Mouse (Mus musculus): ENCODE data around the gene Gdap2. TPM values are rescaled to one million over a fixed set of nuclear protein-coding genes. Genes with fewer than 3 reads are reported as not detected.

Gdap2 gene
- 28.1 and 34.7 TPM in 2 replicates for polyA plus RNA-seq (2015; fragmentation: Nextera tagmentation; extraction: Ambion mirVana)

DNA sequence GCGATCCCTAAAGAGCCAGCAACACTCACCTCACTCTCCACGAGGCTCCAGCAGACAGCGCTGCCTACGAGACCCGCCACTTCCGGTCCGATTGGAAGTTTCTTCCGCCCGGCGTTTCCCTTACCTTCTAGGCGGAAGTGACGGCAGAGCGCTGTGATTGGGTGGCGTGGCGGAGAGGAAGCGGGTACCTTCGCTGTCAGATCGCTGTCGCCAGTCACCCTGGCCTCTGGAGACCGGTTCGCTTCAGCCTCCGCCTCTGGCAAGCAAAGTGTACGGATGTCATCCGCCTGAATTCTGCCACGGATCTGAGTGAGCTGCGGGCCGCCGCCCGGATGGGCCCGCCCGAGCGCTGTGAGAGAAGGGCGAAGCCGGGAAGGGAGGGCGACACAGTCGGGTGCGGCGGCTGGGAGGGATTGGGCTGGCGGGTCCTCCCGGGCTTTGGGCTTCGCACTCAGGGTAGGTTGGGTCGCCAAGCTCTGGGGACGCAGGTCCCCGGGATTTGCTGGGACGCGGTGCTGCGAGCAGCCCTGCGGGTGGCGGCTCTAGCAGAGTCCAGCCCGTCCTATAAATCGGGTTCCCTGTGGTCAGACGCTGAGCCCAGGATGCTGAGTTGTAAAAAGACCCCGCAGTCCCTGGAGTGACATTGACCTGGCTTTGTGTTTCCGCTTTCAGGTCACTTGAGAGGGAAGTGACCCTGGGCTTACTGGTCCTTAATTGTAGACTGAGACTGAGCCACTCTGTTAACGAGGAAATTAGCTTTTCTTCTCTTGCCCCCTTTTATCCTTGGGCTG lies at the start of gene Gdap2, which contains the start of gene Wdr3:
Gene Gdap2 (plus strand): TSS at position 67 of the 791 bp plus-strand sequence.
Gene Wdr3 (minus strand): TSS at position 93 of the 791 bp plus-strand sequence.
- peaks cover 19% of the 10 kb centered on the region for H3K36me3 ChIP-seq
- under 1% methylated on average over 55 of the region's 55 CpGs for WGBS
- no peaks in the 10 kb centered on the region for H3K27me3 ChIP-seq
- H3K4me1 ChIP-seq, result peaks cover 18% of the 10 kb centered on the region
- H3K4me2 ChIP-seq, result peak within 1 kb of the TSS; percentile 86
- ATAC-seq (ENCODE audit: insufficient number of reproducible peaks, insufficient read depth, low FRiP score, low TSS enrichment, low read depth), result peak; percentile 96
- H3K27ac ChIP-seq, result peak within 1 kb of the TSS; percentile 78
- H3K9ac ChIP-seq, result peak within 1 kb of the TSS; percentile 87
- H3K9me3 ChIP-seq, result no peaks in the 10 kb centered on the region
- H3K4me3 ChIP-seq, result peak within 1 kb of the TSS; percentile 91

DNA sequence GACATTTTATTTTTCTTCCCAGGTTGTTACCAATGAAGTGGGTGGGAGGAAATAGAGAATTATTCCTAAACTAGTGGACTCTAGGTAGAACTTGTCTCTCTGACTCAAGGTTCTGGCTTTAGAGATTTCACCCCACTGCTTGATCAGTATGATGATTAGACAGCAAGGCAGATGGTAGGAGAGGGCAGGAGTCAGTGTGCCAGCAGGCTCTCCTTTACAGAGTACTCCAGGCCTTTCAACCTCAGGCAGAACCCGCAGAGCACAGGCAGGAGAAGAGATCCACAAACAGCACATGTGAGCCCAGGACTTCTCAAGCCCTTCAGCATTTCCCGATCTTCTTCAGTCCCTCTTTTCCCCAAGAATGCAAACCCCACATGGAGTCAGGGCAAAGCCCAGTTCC lies 43.5 kb upstream of the Gdap2 start:
- Histone ChIP-seq H3K27ac (no peak overlapping the region), H3K36me3 (no peaks in the 10 kb centered on the region), H3K9me3 (no peaks in the 10 kb centered on the region), H3K4me3 (no peak overlapping the region), H3K4me1 (no peaks in the 10 kb centered on the region), H3K27me3 (no peaks in the 10 kb centered on the region), H3K4me2 (no peak overlapping the region), H3K9ac (no peak overlapping the region)
- WGBS, result 80% methylated on average over 2 of the region's 2 CpGs
- ATAC-seq (ENCODE audit: insufficient number of reproducible peaks, insufficient read depth, low FRiP score, low TSS enrichment, low read depth), result no peak

DNA sequence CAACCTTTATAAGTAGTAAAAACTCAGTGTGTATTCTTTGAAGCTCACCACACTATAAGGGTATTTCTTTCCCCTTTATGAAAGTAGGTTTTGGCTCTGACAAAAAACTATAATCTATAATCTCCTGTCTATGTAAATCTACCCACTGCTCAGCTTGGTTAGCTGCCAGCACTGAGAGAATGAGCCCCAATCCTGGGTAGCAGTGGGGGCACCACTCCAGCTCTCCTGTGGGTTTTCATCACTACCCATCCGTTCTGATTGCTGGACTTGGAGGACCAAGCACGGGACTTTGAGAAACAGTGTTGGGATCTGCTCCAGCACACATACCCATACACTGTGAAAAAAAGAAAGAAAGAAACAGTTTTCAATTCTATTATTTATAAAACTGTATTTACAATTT lies 40.2 kb upstream of the Gdap2 start:
- Histone ChIP-seq H3K4me3 (no peak overlapping the region), H3K4me1 (no peaks in the 10 kb centered on the region), H3K27ac (no peak overlapping the region), H3K9me3 (no peaks in the 10 kb centered on the region), H3K27me3 (no peaks in the 10 kb centered on the region), H3K9ac (no peak overlapping the region), H3K36me3 (no peaks in the 10 kb centered on the region), H3K4me2 (no peak overlapping the region)
- no peak for ATAC-seq (ENCODE audit: insufficient number of reproducible peaks, insufficient read depth, low FRiP score, low TSS enrichment, low read depth)
- 87% methylated on average over 2 of the region's 2 CpGs for WGBS

DNA sequence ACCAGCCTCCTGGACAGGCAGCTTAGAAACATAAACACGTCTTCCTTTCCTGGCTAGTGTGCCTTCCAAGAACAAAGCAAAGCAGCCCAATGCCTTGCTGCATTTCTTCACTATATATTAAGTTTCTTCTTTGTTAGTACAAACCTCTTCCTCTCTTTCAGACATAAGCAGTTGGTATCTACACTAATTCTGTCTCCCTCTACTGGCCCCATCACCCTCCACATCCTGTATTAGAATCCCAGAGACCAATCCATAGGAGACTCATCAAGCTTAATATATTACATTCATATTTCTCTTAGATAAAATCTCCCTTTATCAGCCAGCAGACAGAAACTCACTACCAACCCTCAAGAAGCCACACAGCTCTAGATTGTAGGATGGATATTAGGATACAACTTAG lies 39.7 kb upstream of the Gdap2 start:
- H3K9ac ChIP-seq, result no peak overlapping the region
- no peak overlapping the region for H3K4me2 ChIP-seq
- no peak for ATAC-seq (ENCODE audit: insufficient number of reproducible peaks, insufficient read depth, low FRiP score, low TSS enrichment, low read depth)

DNA sequence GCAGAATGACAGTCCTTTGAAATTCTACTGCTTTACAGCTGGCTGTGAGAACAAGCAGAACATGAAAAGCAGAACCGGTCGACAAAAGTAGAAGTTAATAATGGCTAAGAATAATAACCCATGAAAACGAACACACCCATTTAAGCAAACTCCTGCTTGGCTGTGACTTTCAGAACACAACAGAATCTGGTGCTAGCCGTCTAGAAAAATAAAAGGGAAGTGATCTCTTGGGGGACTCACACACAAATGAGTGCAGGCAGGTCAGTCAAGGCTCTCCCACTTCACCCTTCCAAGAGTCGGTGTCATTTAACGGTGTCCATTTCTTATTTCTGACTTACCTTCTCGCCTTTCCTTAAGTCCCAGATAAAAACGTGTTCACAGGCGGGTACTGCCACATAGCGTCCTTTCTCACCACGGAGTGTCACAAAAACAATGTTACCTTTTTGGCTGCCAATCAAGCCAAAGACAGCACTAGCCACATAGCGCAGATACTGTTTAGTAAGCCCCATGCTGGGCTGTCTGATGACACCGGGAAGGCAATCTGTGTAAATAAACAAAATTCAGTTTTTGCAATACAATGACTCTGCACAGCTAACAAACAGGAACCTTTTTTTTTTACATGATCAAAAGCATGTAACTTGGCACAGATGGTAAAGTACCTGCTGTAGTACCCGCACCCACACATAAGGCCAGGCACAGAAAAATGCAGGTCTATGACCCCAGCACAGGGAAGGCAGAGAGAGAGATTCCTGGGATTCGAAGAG lies 1.3 kb upstream of the Gdap2 start:
- no peak for ATAC-seq (ENCODE audit: insufficient number of reproducible peaks, insufficient read depth, low FRiP score, low TSS enrichment, low read depth)
- Histone ChIP-seq H3K9ac (peak overlapping the region; percentile 87), H3K9me3 (no peaks in the 10 kb centered on the region), H3K4me1 (peaks cover 18% of the 10 kb centered on the region), H3K27me3 (no peaks in the 10 kb centered on the region), H3K4me2 (peak overlapping the region; percentile 86), H3K27ac (no peak overlapping the region), H3K36me3 (peaks cover 33% of the 10 kb centered on the region), H3K4me3 (peak overlapping the region; percentile 91)
- 85% methylated on average over 15 of the region's 15 CpGs for WGBS

More for the DNA sequence above, 39.7 kb upstream of the Gdap2 start:
- Histone ChIP-seq H3K9me3 (no peaks in the 10 kb centered on the region), H3K4me1 (no peaks in the 10 kb centered on the region), H3K4me3 (no peak overlapping the region), H3K27ac (no peak overlapping the region), H3K27me3 (no peaks in the 10 kb centered on the region), H3K36me3 (no peaks in the 10 kb centered on the region)
- 76% methylated on average over 1 of the region's 1 CpGs for WGBS

DNA sequence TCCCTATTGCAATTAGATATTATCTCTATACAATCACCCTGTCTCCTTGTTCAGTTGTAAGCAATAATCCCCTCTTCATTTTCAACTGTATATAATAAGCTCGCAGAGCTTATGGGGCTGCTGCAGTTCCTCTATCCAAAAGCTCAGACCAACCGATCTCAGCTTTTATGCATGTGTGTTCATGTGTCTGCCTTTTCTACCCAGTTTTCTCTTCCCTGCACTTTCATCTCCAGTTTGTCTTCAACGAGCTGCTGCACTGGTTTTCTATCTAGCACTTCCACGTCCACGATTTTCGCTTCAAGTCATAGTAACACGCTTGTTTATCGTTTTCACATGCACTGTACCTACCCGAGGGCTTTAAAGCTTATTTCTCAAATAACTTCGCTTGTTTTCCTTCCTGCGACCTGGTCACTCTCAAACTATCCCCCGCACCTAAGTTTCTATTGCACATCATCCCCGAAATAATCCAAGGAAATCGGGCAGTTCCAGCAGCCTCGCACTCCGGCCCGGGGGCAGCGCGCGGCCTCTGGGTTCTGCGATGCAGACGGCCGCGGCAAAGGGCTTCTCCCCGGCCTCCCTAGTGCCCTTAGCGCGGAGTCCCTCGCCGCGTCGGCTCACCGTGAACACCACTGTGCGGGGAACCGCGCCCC lies 391 bp upstream of the Gdap2 start:
- H3K4me3 ChIP-seq, result peak overlapping the region; percentile 91
- H3K9ac ChIP-seq, result peak overlapping the region; percentile 87
- no peaks in the 10 kb centered on the region for H3K27me3 ChIP-seq
- peaks cover 26% of the 10 kb centered on the region for H3K36me3 ChIP-seq
- no peak for ATAC-seq (ENCODE audit: insufficient number of reproducible peaks, insufficient read depth, low FRiP score, low TSS enrichment, low read depth)
- under 1% methylated on average over 35 of the region's 35 CpGs for WGBS
- H3K4me1 ChIP-seq, result peaks cover 18% of the 10 kb centered on the region
- H3K27ac ChIP-seq, result peak overlapping the region; percentile 78
- H3K4me2 ChIP-seq, result peak overlapping the region; percentile 86
- no peaks in the 10 kb centered on the region for H3K9me3 ChIP-seq

DNA sequence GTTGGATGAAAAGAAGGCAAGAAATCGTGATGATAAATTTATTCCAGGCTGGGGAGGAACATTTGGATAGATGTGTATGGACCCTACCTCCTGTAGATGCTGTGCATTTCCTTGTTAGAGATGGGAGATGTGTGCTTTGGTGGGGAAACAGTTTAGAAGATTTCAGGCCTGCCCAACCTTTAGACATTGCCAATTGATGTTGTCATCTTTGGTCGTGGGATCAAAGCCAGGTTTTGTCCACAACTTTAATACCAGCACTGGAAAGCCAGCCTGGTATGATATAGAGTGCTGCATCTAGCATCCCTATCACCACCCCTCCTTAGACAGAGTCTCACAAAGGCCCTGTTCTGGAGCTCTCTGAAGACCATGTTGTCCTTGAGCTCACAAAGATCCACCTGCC lies 1.4 kb downstream of the Gdap2 start:
- peaks cover 18% of the 10 kb centered on the region for H3K4me1 ChIP-seq

DNA sequence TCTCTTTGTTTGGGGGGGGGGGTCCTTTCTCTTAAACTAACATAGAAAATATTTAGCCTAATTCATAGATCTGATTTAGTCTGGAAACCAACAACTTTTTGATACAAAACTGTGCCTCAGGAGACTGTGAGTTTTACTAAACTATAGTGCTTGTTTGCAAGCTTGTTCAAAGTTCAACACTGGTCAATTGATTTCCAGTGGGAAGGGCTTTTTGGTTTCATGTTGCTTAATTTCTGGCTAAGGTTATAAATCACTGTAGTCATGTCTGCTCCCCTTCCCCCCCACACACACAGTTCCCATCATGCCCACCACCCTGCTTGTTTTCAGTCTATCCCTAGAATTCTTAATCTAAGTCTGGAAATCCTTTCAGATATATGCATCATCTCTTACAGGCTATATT lies 2.8 kb downstream of the Gdap2 start:
- Histone ChIP-seq H3K27ac (no peak overlapping the region), H3K4me1 (peaks cover 18% of the 10 kb centered on the region), H3K9ac (no peak overlapping the region), H3K36me3 (0 out of 2 replicates have a peak, but pooled peaks cover 4% of the 10 kb centered on the region), H3K4me2 (no peak overlapping the region), H3K9me3 (no peaks in the 10 kb centered on the region), H3K27me3 (no peaks in the 10 kb centered on the region), H3K4me3 (no peak overlapping the region)
- no peak for ATAC-seq (ENCODE audit: insufficient number of reproducible peaks, insufficient read depth, low FRiP score, low TSS enrichment, low read depth)

More for the DNA sequence above, 1.4 kb downstream of the Gdap2 start:
- WGBS, result 80% methylated on average over 2 of the region's 2 CpGs
- H3K9ac ChIP-seq, result no peak overlapping the region
- H3K9me3 ChIP-seq, result no peaks in the 10 kb centered on the region
- H3K36me3 ChIP-seq, result peaks cover 15% of the 10 kb centered on the region
- peak overlapping the region; percentile 86; the same call in 1 of the 2 replicates for H3K4me2 ChIP-seq
- H3K4me3 ChIP-seq, result no peak overlapping the region
- H3K27me3 ChIP-seq, result no peaks in the 10 kb centered on the region
- H3K27ac ChIP-seq, result no peak overlapping the region
- no peak for ATAC-seq (ENCODE audit: insufficient number of reproducible peaks, insufficient read depth, low FRiP score, low TSS enrichment, low read depth)

DNA sequence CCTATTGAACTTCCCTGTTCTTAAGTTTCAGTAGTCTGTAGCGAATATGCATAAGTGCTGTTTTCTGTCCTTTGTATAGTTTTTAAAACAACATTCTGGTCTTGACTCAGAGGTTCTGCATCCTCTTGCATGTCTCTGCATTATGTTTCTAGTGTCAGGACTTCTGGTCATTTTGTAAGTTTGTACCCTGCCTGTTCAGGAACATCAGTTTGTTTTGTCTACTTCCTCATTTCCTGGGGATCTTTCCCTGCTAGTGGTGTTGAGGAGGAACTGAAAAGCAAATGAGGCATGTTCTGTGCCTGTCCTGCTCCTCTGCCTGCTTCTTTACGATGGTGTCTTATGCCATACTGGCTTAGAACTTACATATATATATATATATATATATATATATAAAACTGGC lies 13.8 kb downstream of the Gdap2 start:
- Histone ChIP-seq H3K36me3 (peaks cover 44% of the 10 kb centered on the region), H3K9me3 (no peaks in the 10 kb centered on the region), H3K4me3 (no peak overlapping the region), H3K27me3 (no peaks in the 10 kb centered on the region), H3K4me1 (no peaks in the 10 kb centered on the region), H3K27ac (no peak overlapping the region), H3K9ac (no peak overlapping the region), H3K4me2 (no peak overlapping the region)
- WGBS, result 87% methylated on average over 2 of the region's 2 CpGs
- no peak for ATAC-seq (ENCODE audit: insufficient number of reproducible peaks, insufficient read depth, low FRiP score, low TSS enrichment, low read depth)

DNA sequence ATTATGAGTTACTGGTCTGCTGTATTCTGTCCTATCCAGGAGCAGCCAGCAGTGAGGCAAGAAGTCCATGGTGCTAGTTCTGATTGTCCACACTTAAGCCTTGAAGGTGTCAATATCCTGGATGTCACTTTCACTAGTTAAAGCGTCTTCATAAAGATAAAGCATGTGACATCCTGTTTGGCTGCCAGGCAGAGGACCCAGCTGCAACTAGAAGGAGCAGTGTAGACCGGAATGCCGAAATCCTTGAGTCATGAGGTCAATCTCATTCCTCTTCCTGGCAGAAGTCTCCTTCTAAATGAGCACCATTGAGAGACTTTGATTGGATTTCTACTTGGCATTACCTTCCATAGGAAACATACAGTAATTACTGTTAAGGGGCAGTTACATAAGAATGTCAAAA lies 18.3 kb downstream of the Gdap2 start:
- WGBS, result 79% methylated on average over 3 of the region's 3 CpGs
- Histone ChIP-seq H3K4me1 (no peaks in the 10 kb centered on the region), H3K27me3 (no peaks in the 10 kb centered on the region), H3K9ac (no peak overlapping the region), H3K4me2 (no peak overlapping the region), H3K36me3 (peaks cover 27% of the 10 kb centered on the region), H3K4me3 (no peak overlapping the region), H3K9me3 (no peaks in the 10 kb centered on the region), H3K27ac (no peak overlapping the region)
- no peak for ATAC-seq (ENCODE audit: insufficient number of reproducible peaks, insufficient read depth, low FRiP score, low TSS enrichment, low read depth)

DNA sequence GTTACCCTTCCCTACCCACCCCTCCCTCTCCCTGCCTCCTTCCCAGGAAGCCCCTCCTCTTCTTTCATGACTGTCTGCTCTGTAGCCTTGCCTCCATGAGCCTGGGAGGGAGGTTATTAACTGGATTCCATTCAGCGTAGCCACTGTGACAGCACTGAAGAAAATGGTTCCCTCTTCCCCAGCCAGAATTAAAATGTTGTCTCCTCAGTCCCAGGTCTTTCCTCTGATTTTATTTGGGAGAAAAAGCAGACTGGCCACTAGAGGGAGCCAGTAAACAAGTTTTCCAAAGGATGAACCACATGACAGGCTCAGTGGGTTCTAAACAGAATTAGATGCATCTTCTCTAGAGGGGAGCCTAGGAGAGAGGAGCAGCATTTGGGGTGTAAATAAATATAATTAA lies 27.3 kb downstream of the Gdap2 start:
- Histone ChIP-seq H3K9me3 (no peaks in the 10 kb centered on the region), H3K27ac (no peak overlapping the region), H3K27me3 (no peaks in the 10 kb centered on the region), H3K4me1 (peaks cover 5% of the 10 kb centered on the region; the same call in 1 of the 2 replicates), H3K9ac (no peak overlapping the region), H3K4me2 (no peak overlapping the region), H3K36me3 (peaks cover 36% of the 10 kb centered on the region), H3K4me3 (no peak overlapping the region)
- WGBS, result 26% methylated on average over 1 of the region's 1 CpGs
- no peak for ATAC-seq (ENCODE audit: insufficient number of reproducible peaks, insufficient read depth, low FRiP score, low TSS enrichment, low read depth)

Data from embryonic facial prominence, embryonic 13.5 days (tissue).